Mouse (Mus musculus): ENCODE results near the gene Alox12. TPM values are rescaled to one million over a fixed set of nuclear protein-coding genes. Genes with fewer than 3 reads are reported as not detected.

Alox12 gene
- total and polyA plus RNA-seq, 2 experiments from 2014 or later = 2.3 to 2.5 TPM

GRCm38 (mm10) chr11:70226602-70226890 is 28.6 kb downstream of the Alox12 start:
- Histone ChIP-seq H3K4me3 (ENCODE audit: low read depth, low read length) (peak overlapping the region; percentile 51), H3K9me3 (replicated peaks; ENCODE audit: control insufficient read depth, low read length) (no peaks in the 10 kb centered on the region), H3K27ac (ENCODE audit: low read depth) (peak overlapping the region; percentile 90), H3K4me1 (ENCODE audit: control insufficient read depth, insufficient read depth) (0 out of 2 replicates have a peak, but pooled peaks cover 7% of the 10 kb centered on the region), H3K9ac (replicated peaks; ENCODE audit: low read depth, low read length) (peak overlapping the region; percentile 65), H3K4me2 (ENCODE audit: low read depth, low read length) (peak overlapping the region; percentile 60), H3K27me3 (ENCODE audit: control insufficient read depth, insufficient read depth, low read length) (peaks cover 44% of the 10 kb centered on the region), H3K36me3 (replicated peaks; ENCODE audit: control insufficient read depth, insufficient read depth, low read length) (peaks cover 9% of the 10 kb centered on the region)
- TF ChIP-seq CTCF (IDR thresholded peaks at IDR 0.05; ENCODE audit: low read depth) (no peak), EP300 (IDR thresholded peaks at IDR 0.05; ENCODE audit: low read depth) (no peak)
- WGBS = 7% methylated on average over 18 of the region's 18 CpGs
- ATAC-seq (ENCODE audit: insufficient read depth, low read depth) = no peak
- DNase-seq (ENCODE audit: low spot score) = no peak

GRCm38 (mm10) chr11:70225798-70226601 is 29.2 kb downstream of the Alox12 start:
- Histone ChIP-seq H3K4me2 (ENCODE audit: low read depth, low read length) (peak overlapping the region; percentile 60), H3K4me3 (ENCODE audit: low read depth, low read length) (peak overlapping the region; percentile 51), H3K36me3 (replicated peaks; ENCODE audit: control insufficient read depth, insufficient read depth, low read length) (peaks cover 9% of the 10 kb centered on the region), H3K9ac (replicated peaks; ENCODE audit: low read depth, low read length) (peak overlapping the region; percentile 65), H3K4me1 (ENCODE audit: control insufficient read depth, insufficient read depth) (0 out of 2 replicates have a peak, but pooled peaks cover 11% of the 10 kb centered on the region), H3K9me3 (replicated peaks; ENCODE audit: control insufficient read depth, low read length) (no peaks in the 10 kb centered on the region), H3K27me3 (ENCODE audit: control insufficient read depth, insufficient read depth, low read length) (peaks cover 44% of the 10 kb centered on the region), H3K27ac (ENCODE audit: low read depth) (peak overlapping the region; percentile 90)
- 25% methylated on average over 27 of the region's 27 CpGs for WGBS
- TF ChIP-seq CTCF (IDR thresholded peaks at IDR 0.05; ENCODE audit: low read depth) (no peak), EP300 (IDR thresholded peaks at IDR 0.05; ENCODE audit: low read depth) (no peak)
- ATAC-seq (ENCODE audit: insufficient read depth, low read depth) (no peak), DNase-seq (ENCODE audit: low spot score) (no peak)

GRCm38 (mm10) chr11:70223724-70224123 is 31.4 kb downstream of the Alox12 start:
- TF ChIP-seq EP300 (IDR thresholded peaks at IDR 0.05; ENCODE audit: low read depth) = peak; percentile 99
- no peak for TF ChIP-seq CTCF (IDR thresholded peaks at IDR 0.05; ENCODE audit: low read depth)
- WGBS = 60% methylated on average over 9 of the region's 9 CpGs
- peaks cover 30% of the 10 kb centered on the region for H3K27me3 ChIP-seq (ENCODE audit: control insufficient read depth, insufficient read depth, low read length)
- ATAC-seq (ENCODE audit: insufficient read depth, low read depth) (peak; percentile 12; the same call in 1 of the 2 replicates), DNase-seq (ENCODE audit: low spot score) (peak; percentile 79)
- H3K27ac ChIP-seq (ENCODE audit: low read depth) = peak overlapping the region; percentile 90
- H3K9me3 ChIP-seq (replicated peaks; ENCODE audit: control insufficient read depth, low read length) = no peaks in the 10 kb centered on the region
- H3K36me3 ChIP-seq (replicated peaks; ENCODE audit: control insufficient read depth, insufficient read depth, low read length) = peaks cover 9% of the 10 kb centered on the region
- peaks cover 17% of the 10 kb centered on the region; the same call in 1 of the 2 replicates for H3K4me1 ChIP-seq (ENCODE audit: control insufficient read depth, insufficient read depth)
- no peak overlapping the region for H3K4me2 ChIP-seq (ENCODE audit: low read depth, low read length)
- no peak overlapping the region for H3K4me3 ChIP-seq (ENCODE audit: low read depth, low read length)
- H3K9ac ChIP-seq (replicated peaks; ENCODE audit: low read depth, low read length) = no peak overlapping the region

- peak overlapping the region; percentile 93 for H3K4me2 ChIP-seq (ENCODE audit: low read depth, low read length)
- ATAC-seq (ENCODE audit: insufficient read depth, low read depth) (peak; percentile 24), DNase-seq (ENCODE audit: low spot score) (peak; percentile 66)
Measured at GRCm38 (mm10) chr11:70221603-70222500, 33.3 kb downstream of the Alox12 start.

More at GRCm38 (mm10) chr11:70221603-70222500, 33.3 kb downstream of the Alox12 start:
- H3K9me3 ChIP-seq (replicated peaks; ENCODE audit: control insufficient read depth, low read length) = no peaks in the 10 kb centered on the region
- TF ChIP-seq CTCF (IDR thresholded peaks at IDR 0.05; ENCODE audit: low read depth) (no peak), EP300 (IDR thresholded peaks at IDR 0.05; ENCODE audit: low read depth) (peak; percentile 61; the same call in 1 of the 2 replicates)
- H3K4me1 ChIP-seq (ENCODE audit: control insufficient read depth, insufficient read depth) = peaks cover 17% of the 10 kb centered on the region; the same call in 1 of the 2 replicates
- WGBS = 13% methylated on average over 14 of the region's 14 CpGs
- H3K36me3 ChIP-seq (replicated peaks; ENCODE audit: control insufficient read depth, insufficient read depth, low read length) = peaks cover 9% of the 10 kb centered on the region
- H3K9ac ChIP-seq (replicated peaks; ENCODE audit: low read depth, low read length) = peak overlapping the region; percentile 54
- peak overlapping the region; percentile 79 for H3K27ac ChIP-seq (ENCODE audit: low read depth)
- H3K4me3 ChIP-seq (ENCODE audit: low read depth, low read length) = peak overlapping the region; percentile 48
- H3K27me3 ChIP-seq (ENCODE audit: control insufficient read depth, insufficient read depth, low read length) = peaks cover 14% of the 10 kb centered on the region

Measured in heart, postnatal 0 days (tissue).